Comparison of ENCODE assay signal across 12 mouse cellular contexts in genomic region chr15:67636155-67636554, GRCm38 (mm10).
DNase-seq lines count a peak whose midpoint lies in the region; ATAC-seq and TF ChIP-seq lines count a peak whose summit lies in the region.
"Had no signal": no experiment of that assay in that cellular context is flagged by ENCODE, and none has a peak within 500 bp of the region (broad histone marks: within the 10 kb centered on the region; RNA-seq: fewer than 3 reads in every experiment).

No protein-coding gene starts in this region.

- H3K27me3 ChIP-seq in CH12.LX (replicated peaks), result no peaks in the 10 kb centered on the region
- H3K27me3 ChIP-seq in forebrain, embryonic 13.5 days, result no peaks in the 10 kb centered on the region
- H3K27me3 ChIP-seq in hindbrain, embryonic 10.5 days (ENCODE audit: insufficient read depth, poor library complexity, severe bottlenecking), result no peaks in the 10 kb centered on the region
- no peaks in the 10 kb centered on the region for H3K27me3 ChIP-seq in kidney, embryonic 15.5 days
- H3K27me3 ChIP-seq: limb, embryonic 12.5 days had no signal

- no peak overlapping the region for H3K4me3 ChIP-seq in CH12.LX (replicated peaks in 1 of 3; ENCODE audit: low read depth in 2 of 3, low read length in 2 of 3, poor library complexity in 1 of 3)
- H3K4me3 ChIP-seq in forebrain, embryonic 13.5 days, result no peak overlapping the region
- H3K4me3 ChIP-seq in hindbrain, embryonic 10.5 days, result no peak overlapping the region
- H3K4me3 ChIP-seq in kidney, embryonic 15.5 days (replicated peaks), result no peak overlapping the region
- H3K4me3 ChIP-seq: forebrain, embryonic 10.5 days; limb, embryonic 12.5 days had no signal

- TF ChIP-seq EP300 in CH12.LX (IDR thresholded peaks at IDR 0.05; ENCODE audit: low read length), result peak; percentile 84

- no peak overlapping the region for H3K27ac ChIP-seq in CH12.LX (ENCODE audit: insufficient read depth, low read depth)
- no peak overlapping the region for H3K27ac ChIP-seq in forebrain, embryonic 13.5 days
- no peak overlapping the region for H3K27ac ChIP-seq in hindbrain, embryonic 10.5 days
- H3K27ac ChIP-seq in kidney, embryonic 15.5 days, result no peak overlapping the region
- H3K27ac ChIP-seq: forebrain, embryonic 10.5 days; limb, embryonic 12.5 days had no signal

- 52% methylated on average over 1 of the region's 1 CpGs for WGBS in forebrain, embryonic 13.5 days
- WGBS in hindbrain, embryonic 10.5 days, result 44% methylated on average over 1 of the region's 1 CpGs
- 22% methylated on average over 1 of the region's 1 CpGs for WGBS in kidney, embryonic 15.5 days

- H3K9me3 ChIP-seq in CH12.LX (replicated peaks; ENCODE audit: low read length), result no peaks in the 10 kb centered on the region
- no peaks in the 10 kb centered on the region for H3K9me3 ChIP-seq in forebrain, embryonic 13.5 days (replicated peaks)
- no peaks in the 10 kb centered on the region for H3K9me3 ChIP-seq in hindbrain, embryonic 10.5 days
- no peaks in the 10 kb centered on the region for H3K9me3 ChIP-seq in kidney, embryonic 15.5 days (replicated peaks)
- H3K9me3 ChIP-seq: forebrain, embryonic 10.5 days; limb, embryonic 12.5 days had no signal

- no peaks in the 10 kb centered on the region for H3K36me3 ChIP-seq in CH12.LX (replicated peaks in 1 of 2; ENCODE audit: control insufficient read depth in 1 of 2, insufficient read depth in 1 of 2, low read length in 1 of 2)
- H3K36me3 ChIP-seq in forebrain, embryonic 13.5 days (ENCODE audit: poor library complexity, severe bottlenecking), result no peaks in the 10 kb centered on the region
- no peaks in the 10 kb centered on the region for H3K36me3 ChIP-seq in hindbrain, embryonic 10.5 days
- H3K36me3 ChIP-seq in kidney, embryonic 15.5 days, result no peaks in the 10 kb centered on the region
- H3K36me3 ChIP-seq: forebrain, embryonic 10.5 days; limb, embryonic 12.5 days had no signal

- H3K9ac ChIP-seq in CH12.LX (ENCODE audit: insufficient read depth, low read depth), result no peak overlapping the region
- H3K9ac ChIP-seq in forebrain, embryonic 13.5 days, result no peak overlapping the region
- no peak overlapping the region for H3K9ac ChIP-seq in kidney, embryonic 15.5 days
- H3K9ac ChIP-seq: limb, embryonic 12.5 days had no signal

- intact Hi-C loops in heart, postnatal 14 days (cut with DNase I), result no loop called here

- peaks cover 0 to 9% of the 10 kb centered on the region in 2 experiments; a peak in 2 of 4 replicates for H3K4me1 ChIP-seq in CH12.LX (ENCODE audit: control insufficient read depth in 1 of 2, insufficient read depth in 2 of 2)
- H3K4me1 ChIP-seq in forebrain, embryonic 13.5 days, result 0 out of 2 replicates have a peak, but pooled peaks cover 3% of the 10 kb centered on the region
- no peaks in the 10 kb centered on the region for H3K4me1 ChIP-seq in hindbrain, embryonic 10.5 days (replicated peaks)
- H3K4me1 ChIP-seq in kidney, embryonic 15.5 days, result no peaks in the 10 kb centered on the region
- H3K4me1 ChIP-seq: forebrain, embryonic 10.5 days; limb, embryonic 12.5 days had no signal

- H3K4me2 ChIP-seq in CH12.LX (ENCODE audit: insufficient read depth, low read depth, poor library complexity, severe bottlenecking), result no peak overlapping the region
- H3K4me2 ChIP-seq in forebrain, embryonic 13.5 days, result no peak overlapping the region
- no peak overlapping the region for H3K4me2 ChIP-seq in kidney, embryonic 15.5 days
- H3K4me2 ChIP-seq: limb, embryonic 12.5 days; midbrain, embryonic 11.5 days had no signal

- DNase-seq in cerebellum, postnatal 25 days, result peak; percentile 6 to 8
- DNase-seq in cerebellum, postnatal 36 days, result no peak
- peak; percentile 21 for DNase-seq in 3134 (ENCODE audit: extremely low read depth, insufficient read length, low spot score)
- DNase-seq in CH12.LX (ENCODE audit: extremely low read depth), result peak; percentile 54
- DNase-seq in heart, postnatal 14 days, result peak; percentile 1 to 3
- DNase-seq in hindbrain, embryonic 10.5 days (ENCODE audit: low spot score), result no peak

- dilution Hi-C loops in CH12.LX (cut with MboI; ENCODE audit: extremely low pct_ligation_motif_present, extremely low pct_unique_long_range_greater_than_20kb, low sequenced_read_pairs), result no loop called here

- in situ Hi-C loops in CH12.LX (cut with MboI; ENCODE audit: low pct_ligation_motif_present, low pct_unique_long_range_greater_than_20kb, low sequenced_read_pairs), result no loop called here

- no peak for TF ChIP-seq POLR2A in CH12.LX (IDR thresholded peaks at IDR 0.05; ENCODE audit: low read depth, low read length)

- TF ChIP-seq RAD21 in CH12.LX (IDR thresholded peaks at IDR 0.05; ENCODE audit: low read depth, low read length), result no peak

- TF ChIP-seq CTCF in CH12.LX (conservative IDR thresholded peaks at IDR 0.05 in 1 of 2, IDR thresholded peaks at IDR 0.05 in 1 of 2; ENCODE audit: low read depth in 2 of 2, low read length in 2 of 2), result no peak

- ATAC-seq in forebrain, embryonic 13.5 days, result no peak
- no peak for ATAC-seq in kidney, embryonic 15.5 days (replicated peaks; ENCODE audit: low FRiP score)
- ATAC-seq: intestine, postnatal 0 days had no signal

- no peaks in the 10 kb centered on the region for H3K79me2 ChIP-seq in CH12.LX (replicated peaks; ENCODE audit: control insufficient read depth, extremely low read depth, insufficient read depth, poor library complexity, severe bottlenecking)

TF ChIP-seq in CH12.LX, 34 proteins besides CTCF, POLR2A, EP300 and RAD21:
- TF ChIP-seq CHD2 (IDR thresholded peaks at IDR 0.05; ENCODE audit: low read length) (peak; percentile 22; the same call in 1 of the 2 replicates), ZMIZ1 (IDR thresholded peaks at IDR 0.05; ENCODE audit: low read depth, low read length) (no peak), IRF4 (IDR thresholded peaks at IDR 0.05; ENCODE audit: low read depth, low read length) (peak; percentile 83), MYC (IDR thresholded peaks at IDR 0.05; ENCODE audit: low read depth, low read length) (0 out of 2 replicates have a peak, but pooled peaks have one; percentile 61), MAX (IDR thresholded peaks at IDR 0.05; ENCODE audit: low read length) (peak; percentile 93), SIN3A (IDR thresholded peaks at IDR 0.05; ENCODE audit: low read length) (no peak), BHLHE40 (IDR thresholded peaks at IDR 0.05; ENCODE audit: low read depth, low read length) (peak; percentile 27; the same call in 1 of the 2 replicates), JUND (conservative IDR thresholded peaks at IDR 0.05; ENCODE audit: low read depth, low read length) (peak; percentile 75), NELFE (IDR thresholded peaks at IDR 0.05; ENCODE audit: low read depth, low read length) (no peak), ETS1 (conservative IDR thresholded peaks at IDR 0.05; ENCODE audit: low read depth, low read length) (peak; percentile 16; the same call in 1 of the 2 replicates), TBP (conservative IDR thresholded peaks at IDR 0.05; ENCODE audit: low read depth, low read length) (no peak), GABPA (IDR thresholded peaks at IDR 0.05; ENCODE audit: insufficient replicate concordance, low read depth, low read length) (no peak), ELF1 (IDR thresholded peaks at IDR 0.05; ENCODE audit: low read depth, low read length) (no peak), MAFK (IDR thresholded peaks at IDR 0.05; ENCODE audit: insufficient replicate concordance, low read length) (0 out of 2 replicates have a peak, but pooled peaks have one; percentile 38), JUN (IDR thresholded peaks at IDR 0.05; ENCODE audit: insufficient read depth, low read depth, low read length) (peak; percentile 71)

Comparison
In these comparisons a context has a peak if more than half of its experiments do, and no peak if none do; other contexts are left out.
1. DNase-seq: peak in cerebellum, postnatal 25 days (2 of 2), 3134 (single experiment), CH12.LX (single experiment) and heart, postnatal 14 days (2 of 2); none in cerebellum, postnatal 36 days (0 of 2) and hindbrain, embryonic 10.5 days (single experiment).